Mouse (Mus musculus) T-cell, adult 2 months (primary cell): Measurements from ENCODE around the gene Lmna.
A peak's percentile ranks its signal among the peaks of the same experiment; 100 is the strongest.

Source experiments
- DNase-seq: peaks from one replicate; pipeline ENCODE4 v3.0.0; 2022; ENCODE audit warnings: low spot score

Gene Lmna

GRCm38 (mm10) chr3:88500655-88501365 is 8.9 kb downstream of the Lmna start:
- no peak for DNase-seq

DNA sequence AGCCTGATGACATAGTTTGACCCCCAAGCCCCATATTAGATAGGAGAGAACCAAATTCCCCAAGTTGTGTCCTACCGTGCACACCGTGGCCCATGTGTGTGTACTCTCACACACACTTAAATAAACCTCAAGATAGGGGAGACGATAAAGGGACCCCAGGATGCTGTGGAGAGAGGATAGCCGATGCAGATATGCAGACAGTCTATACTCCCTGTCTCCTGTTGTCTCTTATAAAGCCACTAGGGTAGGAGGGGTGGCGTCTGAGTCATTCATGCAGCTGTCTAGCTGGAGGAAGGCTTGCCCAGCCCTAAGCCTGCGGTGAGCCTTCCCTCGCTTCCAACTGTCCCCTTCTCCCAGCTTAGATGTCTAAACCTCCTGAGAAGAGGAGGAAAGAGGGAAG is 9.7 kb downstream of the Lmna start:
- DNase-seq, result no peak

GRCm38 (mm10) chr3:88499580-88499979 is 10.2 kb downstream of the Lmna start:
- DNase-seq, result no peak

DNA sequence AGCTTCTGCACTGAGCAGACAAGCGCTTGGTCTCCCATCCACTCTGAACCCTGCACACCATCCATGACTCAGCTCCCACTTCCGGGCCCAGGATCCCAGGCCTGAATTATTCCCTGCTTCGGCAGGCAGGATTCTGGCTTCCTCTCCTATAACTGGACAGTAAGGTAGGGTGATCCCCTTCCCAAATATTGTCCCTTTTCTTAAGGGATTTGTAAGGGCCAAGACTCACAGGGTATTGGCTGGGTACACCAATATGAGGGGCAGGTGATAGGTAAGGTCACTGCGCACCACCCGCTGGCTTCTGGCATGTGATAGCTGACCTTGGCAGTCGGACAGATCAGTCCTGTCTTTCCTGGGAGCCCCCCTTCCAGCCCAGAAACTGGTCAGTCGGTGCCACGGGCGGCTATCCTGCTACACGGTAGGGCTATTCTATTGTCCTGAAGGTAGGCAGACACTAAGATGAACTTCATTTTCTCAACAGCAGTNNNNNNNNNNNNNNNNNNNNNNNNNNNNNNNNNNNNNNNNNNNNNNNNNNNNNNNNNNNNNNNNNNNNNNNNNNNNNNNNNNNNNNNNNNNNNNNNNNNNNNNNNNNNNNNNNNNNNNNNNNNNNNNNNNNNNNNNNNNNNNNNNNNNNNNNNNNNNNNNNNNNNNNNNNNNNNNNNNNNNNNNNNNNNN is 13.9 kb downstream of the Lmna start:
- DNase-seq, result no peak

- DNase-seq, result no peak
Observed at GRCm38 (mm10) chr3:88494836-88495628, 14.7 kb downstream of the Lmna start.

- DNase-seq, result no peak
Observed at GRCm38 (mm10) chr3:88493706-88494582, 15.8 kb downstream of the Lmna start.

DNA sequence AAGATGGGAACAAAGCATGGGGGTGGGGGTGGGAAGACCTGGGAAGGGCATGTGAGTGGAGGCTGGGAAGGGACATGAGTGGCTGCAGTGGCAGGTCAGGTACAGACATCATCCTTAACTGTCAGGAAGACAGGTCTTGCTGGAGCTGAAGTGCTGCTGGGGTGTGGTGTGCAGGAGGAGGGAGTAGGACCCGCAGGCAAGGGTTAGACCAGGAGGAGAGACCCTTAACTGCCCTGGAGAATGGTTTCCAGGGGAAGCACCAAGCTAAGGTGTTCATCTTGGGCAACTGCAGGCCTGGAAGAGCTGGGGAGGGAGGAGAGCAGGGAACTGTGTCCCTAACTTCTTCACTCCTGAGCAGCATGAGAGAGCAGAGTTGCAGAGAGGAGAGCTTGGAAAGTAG is 22.4 kb downstream of the Lmna start:
- no peak for DNase-seq

- DNase-seq, result no peak
Observed at GRCm38 (mm10) chr3:88486887-88487286, 22.9 kb downstream of the Lmna start.

GRCm38 (mm10) chr3:88486043-88486442 is 23.7 kb downstream of the Lmna start:
- no peak for DNase-seq

- peak; percentile 59 for DNase-seq
Observed at GRCm38 (mm10) chr3:88484597-88485316, 25.0 kb downstream of the Lmna start.

DNA sequence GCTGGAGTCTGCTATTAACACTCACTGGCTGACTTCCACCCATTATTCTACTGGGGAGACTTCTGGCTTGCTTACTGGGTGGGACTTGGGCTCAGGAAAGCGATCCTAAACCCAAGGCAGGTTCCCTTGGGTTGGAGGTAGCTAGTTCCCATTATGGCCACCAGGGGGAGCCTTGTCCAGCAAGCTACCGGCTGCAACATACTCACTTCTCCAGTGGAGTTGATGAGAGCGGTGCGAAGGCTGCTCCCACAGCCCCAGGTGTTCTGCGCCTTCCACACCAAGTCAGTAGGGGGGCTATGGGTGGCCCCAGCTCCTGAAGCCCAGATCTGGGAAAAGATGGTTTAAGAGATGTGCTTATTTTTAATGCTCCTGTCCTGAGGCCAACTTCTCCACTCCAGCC is 26.1 kb downstream of the Lmna start:
- DNase-seq, result peak; percentile 78

DNA sequence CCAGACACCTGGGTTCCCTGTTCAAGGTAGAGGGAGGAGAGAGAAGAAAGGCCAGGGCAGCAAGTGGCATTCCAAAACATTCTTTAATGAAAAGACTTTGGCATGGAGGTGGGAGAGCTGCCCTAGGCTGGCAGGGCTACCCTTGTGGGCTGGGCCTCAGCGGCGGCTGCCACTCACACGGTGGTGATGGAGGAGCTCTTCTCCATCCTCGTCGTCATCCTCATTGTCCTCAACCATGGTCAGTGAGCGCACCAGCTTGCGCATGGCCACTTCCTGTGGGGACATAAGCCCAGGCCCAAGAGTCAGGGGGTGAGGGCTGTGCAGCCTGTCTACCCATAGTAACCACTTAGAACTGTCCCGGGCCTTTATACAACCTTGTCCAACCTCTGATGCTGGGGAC is 26.6 kb downstream of the Lmna start:
- no peak for DNase-seq

DNA sequence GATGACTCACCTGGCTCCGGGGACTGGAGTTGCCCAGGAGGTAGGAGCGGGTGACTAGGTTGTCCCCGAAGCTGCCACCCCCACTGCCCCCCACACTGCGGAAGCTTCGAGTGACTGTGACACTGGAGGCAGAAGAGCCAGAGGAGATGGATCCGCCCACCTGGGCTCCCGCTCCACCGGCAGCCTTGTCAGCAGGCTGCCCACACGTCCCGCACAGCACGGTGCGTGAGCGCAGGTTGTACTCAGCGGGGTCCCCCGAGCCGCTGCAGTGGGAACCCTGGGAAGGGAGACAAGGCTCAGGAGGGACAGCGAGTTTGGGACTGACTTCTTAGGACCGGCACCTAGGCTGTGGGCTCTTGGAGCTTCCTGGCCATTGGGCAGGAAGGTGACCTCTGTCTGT is 27.4 kb downstream of the Lmna start:
- DNase-seq, result no peak

GRCm38 (mm10) chr3:88481372-88482040 is 28.2 kb downstream of the Lmna start:
- no peak for DNase-seq

DNA sequence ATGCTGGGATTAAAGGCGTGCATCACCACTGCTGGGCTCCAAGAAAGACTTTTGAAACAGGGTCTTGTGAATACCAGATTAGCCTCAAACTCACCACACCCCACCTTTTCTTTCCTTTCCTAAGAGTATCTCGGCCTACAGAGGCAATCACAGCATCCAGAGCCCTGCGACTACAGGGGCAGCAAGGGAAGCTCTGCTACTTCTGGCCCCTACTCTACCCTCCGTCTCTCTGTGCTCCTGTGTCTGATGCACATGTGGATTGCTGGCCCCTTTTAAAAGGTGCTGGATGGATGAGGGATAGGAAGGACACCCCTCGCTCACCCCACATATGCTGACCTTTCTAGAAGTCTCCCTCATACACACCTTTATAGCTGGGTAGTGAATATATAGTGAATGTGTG is 29.1 kb downstream of the Lmna start:
- DNase-seq, result no peak

- no peak for DNase-seq
Observed at GRCm38 (mm10) chr3:88479828-88480227, 29.9 kb downstream of the Lmna start.

- no peak for DNase-seq
Observed at GRCm38 (mm10) chr3:88479163-88479562, 30.6 kb downstream of the Lmna start.

GRCm38 (mm10) chr3:88477735-88478134 is 32.0 kb downstream of the Lmna start:
- peak; percentile 74 for DNase-seq

DNA sequence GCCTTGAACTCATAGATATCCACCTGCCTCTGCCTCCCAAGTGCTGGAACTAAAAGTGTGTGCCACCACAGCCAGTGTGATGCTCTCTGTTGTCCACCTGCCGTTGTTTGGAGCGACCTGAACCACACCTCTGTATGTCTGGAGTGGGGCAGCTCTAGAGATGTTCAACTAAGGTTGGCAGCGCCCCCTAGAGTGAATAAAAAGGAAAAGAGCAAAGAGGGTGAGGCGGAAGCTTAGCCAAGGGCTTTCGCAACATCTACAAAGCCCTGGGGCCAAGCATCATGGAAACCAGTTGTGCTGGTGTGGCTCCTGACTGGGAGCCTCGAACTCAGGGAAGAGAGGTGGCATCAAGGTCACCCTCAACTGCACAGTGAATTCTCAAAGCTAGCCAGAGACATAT is 33.4 kb downstream of the Lmna start:
- no peak for DNase-seq

GRCm38 (mm10) chr3:88473571-88473970 is 36.2 kb downstream of the Lmna start:
- no peak for DNase-seq

DNA sequence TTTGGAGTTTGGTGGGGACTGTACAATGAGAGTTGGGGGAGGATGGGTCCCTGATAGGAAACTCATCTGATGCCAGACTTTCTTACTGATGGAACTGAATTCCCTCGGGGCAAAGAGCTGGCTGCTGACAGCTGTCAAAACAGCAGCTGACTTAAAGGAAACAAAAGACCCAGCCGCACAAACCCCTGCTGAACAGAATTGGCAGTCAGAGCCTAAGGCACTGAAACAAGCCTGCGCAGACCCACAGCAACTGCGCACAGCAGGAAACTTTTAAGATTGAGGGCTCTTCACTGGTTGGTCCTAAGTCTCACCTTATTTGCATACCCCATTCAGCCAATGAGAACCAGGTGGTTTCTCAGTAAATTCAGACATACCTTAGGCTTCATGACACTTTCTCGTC is 36.7 kb downstream of the Lmna start:
- no peak for DNase-seq
